Mouse (Mus musculus) E14TG2a.4 (cell line): ENCODE measurements around the gene Mta3.

ENCODE experiments used
- CTCF ChIP-seq: conservative IDR thresholded peaks from 2 replicates; pipeline ENCODE4 v1.5.1; 2014; ENCODE audit warnings: low read length
- NANOG ChIP-seq: IDR thresholded peaks from 2 replicates; pipeline ENCODE4 v1.6.1; 2014; ENCODE audit warnings: borderline replicate concordance, low read length, mixed read lengths
- POU5F1 ChIP-seq: IDR thresholded peaks from 2 replicates; pipeline ENCODE4 v1.6.1; 2014; ENCODE audit warnings: low read length, borderline replicate concordance

- TF ChIP-seq CTCF, result no peak
- TF ChIP-seq POU5F1, result no peak
- no peak for TF ChIP-seq NANOG
Measured at GRCm38 (mm10) chr17:83860224-83860623, 154.3 kb downstream of the Mta3 start.
